Mouse (Mus musculus): Measurements from ENCODE around the gene Sun2. TPM values are rescaled to one million over a fixed set of nuclear protein-coding genes. Genes with fewer than 3 reads are reported as not detected.

The Sun2 gene
- 28.6 and 30.6 TPM in 2 replicates for polyA plus RNA-seq (2012; rRNA removed)

DNA sequence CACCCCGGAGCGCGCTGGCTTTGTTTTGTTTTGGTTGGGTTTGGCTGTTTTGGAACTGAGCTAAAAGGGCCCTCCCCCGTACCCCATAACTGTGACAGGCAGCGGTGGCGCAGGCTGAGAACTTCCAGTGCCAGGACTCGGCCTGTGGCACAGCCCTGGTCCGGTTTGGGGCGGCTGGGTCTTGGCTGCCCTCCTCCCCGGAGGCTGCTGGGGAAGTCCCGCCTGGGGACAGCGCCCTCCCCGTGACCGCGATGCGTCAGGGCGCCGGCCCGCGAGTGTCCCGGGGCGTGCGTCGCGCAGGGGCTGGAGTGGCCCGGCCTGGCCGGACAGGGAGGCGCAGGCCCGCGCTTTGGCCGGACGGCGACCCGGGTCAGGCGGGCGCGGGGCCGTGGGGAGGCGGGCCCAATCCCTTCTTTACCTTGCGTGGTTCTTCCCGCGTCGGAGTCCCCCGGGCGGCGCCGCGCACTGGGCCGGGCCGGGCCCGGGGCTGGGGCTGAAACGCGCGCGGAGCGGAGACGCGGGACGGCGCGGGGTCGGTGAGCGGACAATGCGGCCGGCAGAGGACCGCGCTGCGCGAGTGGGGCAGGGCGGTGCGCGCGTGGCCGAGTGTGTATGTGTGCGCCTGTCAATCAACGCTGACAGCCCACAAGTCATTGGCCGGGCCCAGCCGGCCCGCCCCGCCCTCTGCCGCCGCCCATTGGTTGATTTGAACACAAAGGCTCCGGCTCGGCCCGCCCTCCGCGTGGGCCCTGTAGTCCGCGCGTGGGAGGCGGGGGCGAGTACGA, at the start of gene Sun2:
Sun2 (minus strand) TSS at position 616 of the 785 bp plus-strand sequence.

DNA sequence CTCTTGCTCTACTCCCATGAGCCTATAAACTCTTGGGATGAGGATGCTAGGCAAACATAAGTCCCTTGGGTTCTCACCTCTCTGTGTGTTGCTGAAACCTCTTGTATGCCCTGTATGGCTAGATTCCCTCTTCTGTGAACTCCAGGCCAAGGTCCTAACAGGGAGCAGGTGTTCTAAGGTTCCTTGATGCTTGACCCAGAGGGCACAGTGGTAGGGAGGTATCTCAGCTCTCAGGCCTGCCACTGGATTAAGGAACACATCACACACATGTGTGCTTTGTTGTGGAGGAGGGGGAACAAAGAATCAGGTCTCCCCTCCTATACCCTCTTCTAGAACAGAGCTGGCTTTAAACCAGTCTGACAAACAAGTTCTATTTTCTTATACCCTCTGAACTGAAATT, 35.4 kb upstream of the Sun2 start, which contains the start of gene Dnal4:
Dnal4 (minus strand) TSS at position 101 of the 400 bp plus-strand sequence.

DNA sequence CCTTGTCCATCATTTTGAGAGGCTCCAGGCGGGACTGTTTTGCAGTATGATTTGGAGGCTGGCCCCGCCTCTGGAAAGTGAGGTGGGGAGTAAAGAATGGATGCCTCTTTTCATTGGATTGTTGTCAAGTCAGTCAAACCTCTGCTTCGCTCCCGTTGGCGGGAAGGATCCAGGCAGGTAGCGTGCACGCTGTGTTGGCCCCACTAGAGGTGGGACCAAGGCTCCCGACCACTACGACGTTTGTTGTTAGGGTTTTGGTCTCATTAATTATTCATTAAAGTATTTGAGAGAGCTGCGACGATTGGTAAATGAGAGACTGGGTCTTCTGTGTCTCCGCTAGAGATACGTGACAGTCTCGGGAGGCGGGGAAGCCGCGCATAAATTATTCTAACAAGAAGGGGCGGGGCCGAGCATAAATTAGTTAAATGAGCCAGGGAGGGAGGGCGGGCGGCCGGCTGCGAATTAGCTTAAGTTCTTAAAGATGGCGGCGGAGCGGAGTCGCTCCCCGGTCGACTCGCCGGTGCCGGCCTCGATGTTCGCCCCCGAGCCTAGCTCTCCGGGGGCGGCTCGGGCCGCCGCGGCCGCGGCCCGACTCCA, 51.8 kb downstream of the Sun2 start, which contains the start of gene Gtpbp1:
Gtpbp1 (plus strand) TSS at position 420 of the 597 bp plus-strand sequence.

DNA sequence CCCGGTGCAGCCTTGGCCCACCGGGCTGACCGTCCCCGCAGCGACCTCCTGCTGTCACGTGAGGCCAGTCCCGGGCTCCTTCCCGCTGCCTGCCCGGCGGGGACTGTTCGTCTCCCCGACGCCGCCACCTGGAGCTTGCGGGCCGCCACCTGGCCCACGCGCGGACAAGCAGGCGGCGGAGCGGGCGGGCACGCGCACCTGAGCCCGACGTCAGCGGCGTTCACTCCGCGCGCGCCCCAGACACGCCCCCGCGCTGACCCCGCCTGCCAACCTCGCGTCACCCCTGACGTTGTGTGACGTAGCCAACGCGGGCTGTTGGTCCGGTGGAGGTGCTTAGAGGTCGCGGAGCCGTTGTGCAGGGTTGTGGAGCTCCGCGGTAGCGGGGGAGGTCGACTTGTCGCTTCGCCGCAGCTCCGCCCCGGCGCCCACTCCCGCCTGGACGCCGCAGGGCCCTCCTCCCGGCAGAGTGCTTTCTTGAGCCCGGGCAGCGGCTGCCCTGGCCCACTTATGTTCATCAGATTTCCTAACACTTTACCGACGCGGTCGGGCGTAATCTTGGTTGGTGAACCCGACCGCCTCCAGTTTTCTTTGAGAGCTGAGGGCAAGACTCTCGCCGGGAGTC, 54.6 kb downstream of the Sun2 start, which contains the start of gene Josd1:
Josd1 (minus strand) TSS at position 274 of the 622 bp plus-strand sequence.

Other genes with a start within 250 kb of the Sun2 start
- 0.14 and 0.22 TPM in 2 replicates for gene Kcnj4, start 237.3 kb downstream of the Sun2 start, polyA plus RNA-seq (2012; rRNA removed)
- gene Kdelr3, start 226.1 kb downstream of the Sun2 start, polyA plus RNA-seq (2012; rRNA removed): 7.8 and 16.7 TPM in 2 replicates
- gene Ddx17, start 195.8 kb downstream of the Sun2 start, polyA plus RNA-seq (2012; rRNA removed): 569 and 772 TPM in 2 replicates
- gene Dmc1, start 137.4 kb downstream of the Sun2 start, polyA plus RNA-seq (2012; rRNA removed): 4.3 and 7.7 TPM in 2 replicates
- 16.5 and 17.2 TPM in 2 replicates for gene Fam227a, start 83.6 kb downstream of the Sun2 start, polyA plus RNA-seq (2012; rRNA removed)
- gene Cby1, start 83.3 kb downstream of the Sun2 start, polyA plus RNA-seq (2012; rRNA removed): 27.0 and 38.6 TPM in 2 replicates
- 104 and 127 TPM in 2 replicates for gene Tomm22, start 71.7 kb downstream of the Sun2 start, polyA plus RNA-seq (2012; rRNA removed)
- gene Josd1, start 54.6 kb downstream of the Sun2 start, polyA plus RNA-seq (2012; rRNA removed): 22.7 and 28.8 TPM in 2 replicates
- gene Gtpbp1, start 51.7 kb downstream of the Sun2 start, polyA plus RNA-seq (2012; rRNA removed): 35.4 and 43.7 TPM in 2 replicates
- gene Dnal4, start 35.3 kb upstream of the Sun2 start, polyA plus RNA-seq (2012; rRNA removed): 52.9 and 62.5 TPM in 2 replicates
- 4.4 and 4.9 TPM in 2 replicates for gene Nptxr, start 62.2 kb upstream of the Sun2 start, polyA plus RNA-seq (2012; rRNA removed)
- gene Npcd, start 91.7 kb upstream of the Sun2 start, polyA plus RNA-seq (2012; rRNA removed): 0.46 TPM in 1 of 2 replicates, not detected in the other
- gene Cbx6, start 92.2 kb upstream of the Sun2 start, polyA plus RNA-seq (2012; rRNA removed): 49.3 and 64.3 TPM in 2 replicates
- gene Apobec3, start 149.1 kb upstream of the Sun2 start, polyA plus RNA-seq (2012; rRNA removed): 7.8 and 8.0 TPM in 2 replicates
- gene Cbx7, start 228.6 kb upstream of the Sun2 start, polyA plus RNA-seq (2012; rRNA removed): 5.6 and 6.8 TPM in 2 replicates